Mouse (Mus musculus) embryonic stem cell, embryonic (primary cell): ENCODE data around the gene Trp73.

Source experiments
- CTCF ChIA-PET, 4 experiments: fragments of 300-600 bp in 2 of 4; fragments of 350-600 bp in 2 of 4; sonication (Branson Sonifier 250); formaldehyde crosslinking; loops; one replicate each; lab custom pipeline; 2022; ENCODE audit warnings: inconsistent platforms in 2 of 4; lab: Charles Lee
- POLR2A ChIA-PET, 4 experiments: fragments of 300-600 bp in 2 of 4; fragments of 350-600 bp in 2 of 4; sonication (Branson Sonifier 250); formaldehyde crosslinking; loops; one replicate each; lab custom pipeline; 2022; ENCODE audit warnings: antibody characterized with exemption in 4 of 4, inconsistent platforms in 1 of 4; lab: Charles Lee

Gene Trp73

DNA sequence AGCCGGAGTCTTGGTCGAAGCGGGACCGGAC is at the start of gene Trp73:
Trp73 (minus strand) TSS at position 27 of the 31 bp plus-strand sequence.
- POLR2A ChIA-PET: no interaction called here
- CTCF ChIA-PET: no interaction called here

DNA sequence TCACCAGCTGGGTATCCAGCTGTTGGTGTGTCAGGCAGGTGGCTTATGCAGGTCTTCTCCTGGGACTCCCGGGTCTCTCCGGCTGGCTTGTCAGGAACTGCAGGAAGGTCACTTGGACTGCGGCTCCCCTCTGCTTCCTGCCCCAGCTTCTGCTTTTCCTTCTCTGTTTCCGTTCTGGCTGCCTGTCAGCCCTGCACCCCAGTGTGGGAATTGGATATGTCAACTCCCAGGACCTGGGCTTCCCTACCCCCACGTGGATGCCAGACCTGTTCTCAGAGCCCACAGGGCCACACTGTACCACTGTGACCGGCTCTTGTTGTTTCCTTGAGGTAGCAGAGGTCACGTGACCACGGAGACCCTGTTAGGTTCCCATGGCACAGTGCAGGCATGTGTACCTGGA is 48.9 kb upstream of the Trp73 start:
- POLR2A ChIA-PET: interaction anchor here in 1 of 4 experiments (0.7 kb wide), 1 partner anchor 112 kb away, joined by 3 read pairs; no protein-coding TSS in a partner anchor

DNA sequence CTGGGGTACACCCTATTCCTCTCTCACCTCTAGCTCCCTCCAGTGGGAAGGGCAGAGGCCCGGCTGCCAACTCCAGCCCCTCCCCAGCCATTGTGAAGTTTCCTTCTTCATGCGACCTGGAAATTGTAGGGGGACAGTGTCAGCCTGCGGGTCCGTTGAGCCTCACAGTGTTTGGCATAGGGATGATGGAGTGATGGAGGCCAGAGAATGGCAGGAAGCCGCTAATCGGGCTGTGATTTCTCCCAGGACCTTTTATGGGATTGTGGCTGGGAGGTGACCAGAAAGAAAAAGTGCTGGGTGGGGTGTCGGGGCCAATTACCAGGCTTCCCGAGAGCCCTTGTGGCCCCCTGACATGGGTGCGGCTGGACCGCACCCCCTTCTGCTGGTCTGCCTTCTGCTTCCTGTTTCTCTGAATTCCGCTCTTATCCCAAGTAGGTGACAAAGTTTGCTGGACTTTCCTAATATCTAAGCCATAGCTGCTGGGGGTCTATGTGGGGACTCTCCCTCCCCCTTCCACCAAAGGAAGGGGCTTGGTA is 46.1 kb upstream of the Trp73 start:
- CTCF ChIA-PET: no interaction called here
- POLR2A ChIA-PET: interaction anchor here in 1 of 4 experiments (1.1 to 1.8 kb wide), 2 partner anchors 10 to 12 kb away, joined by 3 read pairs; no protein-coding TSS in a partner anchor

More for the DNA sequence above, 48.9 kb upstream of the Trp73 start:
- CTCF ChIA-PET: interaction anchor here in 1 of 4 experiments (1.0 kb wide), 1 partner anchor 18 kb away, joined by 3 read pairs; no protein-coding TSS in a partner anchor

DNA sequence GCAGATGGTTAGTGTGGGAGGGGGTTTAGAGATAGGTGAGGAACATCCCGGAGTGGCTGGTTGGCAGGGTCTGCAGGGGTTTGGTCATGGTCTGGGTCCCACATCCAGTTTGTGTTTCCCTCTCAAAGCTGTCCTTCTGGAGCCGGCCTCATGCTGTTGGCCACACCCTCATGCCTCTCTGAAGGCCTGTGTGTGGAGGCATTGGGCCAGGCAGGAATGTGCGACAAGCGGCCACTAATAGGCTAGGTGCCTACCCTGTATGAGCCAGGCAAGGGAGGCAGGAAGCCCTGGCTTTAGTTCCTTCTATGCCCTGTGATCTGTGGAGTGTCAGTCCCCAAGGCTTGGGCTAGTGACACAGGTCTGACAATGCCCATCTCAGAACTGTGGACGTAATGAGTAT is 45.0 kb upstream of the Trp73 start:
- CTCF ChIA-PET: interaction anchor here in 2 of 4 experiments (0.5 to 1.4 kb wide), 2 partner anchors 8 to 594 kb away, joined by 4 read pairs; no protein-coding TSS in a partner anchor
- POLR2A ChIA-PET: interaction anchor here in 2 of 4 experiments (0.6 kb wide), 2 partner anchors 26 to 837 kb away, joined by 4 to 5 read pairs; no protein-coding TSS in a partner anchor

DNA sequence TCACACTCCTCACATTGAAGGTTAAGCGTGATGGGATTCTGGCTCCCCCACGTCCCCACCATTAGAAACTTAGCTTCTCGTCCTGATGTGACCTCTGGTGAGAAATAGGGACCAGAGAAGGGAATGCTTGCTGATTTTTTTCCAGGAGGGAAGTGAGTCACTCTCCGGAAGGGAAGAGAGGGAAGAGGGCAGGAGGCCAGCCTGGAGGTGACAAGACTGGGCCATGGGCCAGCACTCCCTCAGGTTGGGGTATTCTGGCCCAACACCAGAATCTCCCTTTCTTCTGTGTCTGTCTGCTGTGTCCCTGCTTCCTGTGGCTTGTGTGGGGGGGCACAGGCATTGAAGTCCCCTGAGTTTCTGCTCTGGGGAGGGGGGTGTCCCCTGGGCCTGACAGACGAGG is 43.6 kb upstream of the Trp73 start:
- CTCF ChIA-PET: no interaction called here
- POLR2A ChIA-PET: no interaction called here

DNA sequence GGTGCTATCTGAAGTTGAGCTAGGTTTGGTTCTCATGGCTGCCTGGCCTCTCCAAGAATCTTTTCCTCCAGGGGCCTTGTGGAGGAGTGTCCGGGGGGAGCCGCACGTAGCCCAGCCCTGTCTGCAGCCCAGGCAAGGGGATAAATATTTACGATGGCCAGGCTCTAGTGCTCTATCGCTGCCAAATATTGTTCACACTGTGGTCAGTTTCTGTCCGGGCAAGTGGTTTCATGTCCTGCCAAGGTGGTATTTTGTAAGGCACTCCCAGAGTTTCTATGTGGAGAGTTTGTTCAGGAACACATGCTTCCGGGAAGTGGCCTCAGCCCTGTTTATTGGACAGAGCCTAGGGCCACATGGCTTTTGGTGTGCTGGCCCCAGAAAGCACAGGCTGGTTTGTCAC is 41.0 kb upstream of the Trp73 start:
- ChIA-PET POLR2A (no interaction called here), CTCF (no interaction called here)

DNA sequence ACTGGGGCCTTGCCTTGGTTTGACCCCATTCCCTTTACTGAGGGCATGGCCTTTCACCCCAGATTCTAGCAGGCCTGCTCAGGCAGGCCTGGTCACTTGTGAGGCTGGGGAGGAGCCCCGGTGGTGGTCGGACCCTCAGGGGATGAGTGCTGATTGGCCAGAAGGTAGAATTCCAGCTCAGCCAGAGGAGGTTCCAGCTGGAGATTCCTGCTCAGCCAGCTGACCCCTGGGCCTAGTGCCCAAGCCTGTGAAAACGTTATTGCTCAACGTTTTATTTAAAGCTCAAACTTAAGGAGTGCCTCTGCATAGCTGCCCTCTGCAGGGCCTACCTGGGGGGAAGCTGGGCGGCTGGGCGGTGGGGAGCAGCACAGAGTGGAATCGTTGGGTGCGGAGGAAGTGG is 37.2 kb upstream of the Trp73 start:
- CTCF ChIA-PET: interaction anchor here in 1 of 4 experiments (1.0 to 1.2 kb wide), 4 partner anchors 8 to 69 kb away, joined by 3 to 4 read pairs (median 3); no protein-coding TSS in a partner anchor
- POLR2A ChIA-PET: no interaction called here

DNA sequence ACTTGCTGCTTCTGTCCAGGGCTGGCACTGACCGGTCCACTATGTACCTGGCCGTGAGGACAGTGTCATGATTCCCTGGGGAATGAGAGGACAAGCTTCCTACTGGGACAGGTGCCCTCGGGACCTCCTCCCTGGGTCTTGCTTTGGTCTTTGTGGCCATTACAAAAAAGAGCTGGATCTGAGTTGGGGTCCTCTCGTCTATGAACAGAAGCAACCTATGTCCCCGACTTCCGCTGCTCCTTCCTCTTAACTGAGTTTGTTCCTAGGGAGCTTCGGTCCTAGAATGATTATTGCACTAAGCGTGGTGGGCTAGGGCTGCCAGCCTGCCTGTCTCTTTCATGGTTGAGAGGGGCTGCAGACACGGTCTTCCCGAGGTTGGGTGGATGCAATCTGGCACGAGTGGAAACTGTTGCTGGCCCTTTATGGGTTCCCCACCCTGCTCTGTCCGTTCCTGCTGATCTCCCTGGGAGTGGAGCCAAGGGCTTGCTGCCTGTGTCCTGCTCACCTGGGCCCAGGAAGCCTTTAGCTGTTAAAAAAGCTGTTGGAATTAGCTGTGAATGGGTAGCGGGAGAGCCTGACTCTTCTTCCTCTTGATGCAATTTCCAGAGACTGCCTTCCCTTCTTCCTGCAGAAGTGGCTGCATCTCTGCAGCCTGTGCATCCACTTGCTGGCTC is 32.1 kb upstream of the Trp73 start:
- ChIA-PET POLR2A (interaction anchor here in 2 of 4 experiments (1.0 kb wide), 2 partner anchors 11 to 18 kb away, joined by 3 read pairs; partner anchors contain the start of gene Tprgl (in 1 of the 2)), CTCF (interaction anchor here in 3 of 4 experiments (0.6 to 1.5 kb wide), 3 partner anchors 11 to 822 kb away, joined by 3 read pairs; partner anchors contain the start of genes Arhgef16 (in 1 of the 3) and Tprgl (in 1 of the 3))

DNA sequence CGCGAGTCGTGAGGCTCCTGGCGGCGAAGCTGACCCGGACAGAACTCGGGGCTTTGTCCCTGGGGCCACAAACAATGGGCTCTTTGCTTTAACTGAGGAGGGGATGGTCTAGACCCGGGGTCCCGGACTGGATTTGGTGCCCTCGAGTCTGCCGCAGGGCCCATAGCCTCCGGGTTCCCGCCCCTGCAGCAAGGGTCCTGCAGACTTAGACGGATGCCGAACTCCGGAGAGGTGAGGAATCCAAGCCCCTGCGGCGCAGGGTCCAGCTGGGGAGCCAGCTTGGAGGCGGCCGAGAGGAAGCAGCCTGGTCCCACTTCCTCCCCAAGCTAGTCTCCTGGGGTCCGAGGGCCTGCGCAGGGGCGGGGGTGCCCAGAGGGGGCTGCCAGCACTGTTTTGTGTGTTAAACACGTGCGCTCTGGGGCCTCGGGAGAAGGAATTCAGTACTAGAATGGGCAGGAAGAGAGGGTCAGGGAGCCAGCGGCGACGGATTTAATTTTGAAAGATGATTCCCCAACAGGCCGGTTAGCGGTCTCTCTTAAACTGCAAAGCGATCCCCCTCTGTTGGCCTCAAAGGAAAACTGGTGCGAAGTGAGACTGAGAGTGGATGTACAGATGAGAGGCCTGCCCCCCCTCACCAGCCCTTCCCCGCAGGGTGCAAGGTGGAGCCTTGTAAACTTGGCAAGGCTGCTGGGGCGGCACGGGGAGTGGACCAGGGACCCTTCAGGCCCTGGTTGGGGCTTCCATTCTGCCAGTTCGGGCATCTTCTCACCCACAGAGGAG is 31.3 kb upstream of the Trp73 start:
- POLR2A ChIA-PET: interaction anchor here in 2 of 4 experiments (0.6 to 1.0 kb wide), 3 partner anchors 11 to 789 kb away, joined by 3 read pairs; partner anchors contain the start of gene Tprgl (in 1 of the 2)

DNA sequence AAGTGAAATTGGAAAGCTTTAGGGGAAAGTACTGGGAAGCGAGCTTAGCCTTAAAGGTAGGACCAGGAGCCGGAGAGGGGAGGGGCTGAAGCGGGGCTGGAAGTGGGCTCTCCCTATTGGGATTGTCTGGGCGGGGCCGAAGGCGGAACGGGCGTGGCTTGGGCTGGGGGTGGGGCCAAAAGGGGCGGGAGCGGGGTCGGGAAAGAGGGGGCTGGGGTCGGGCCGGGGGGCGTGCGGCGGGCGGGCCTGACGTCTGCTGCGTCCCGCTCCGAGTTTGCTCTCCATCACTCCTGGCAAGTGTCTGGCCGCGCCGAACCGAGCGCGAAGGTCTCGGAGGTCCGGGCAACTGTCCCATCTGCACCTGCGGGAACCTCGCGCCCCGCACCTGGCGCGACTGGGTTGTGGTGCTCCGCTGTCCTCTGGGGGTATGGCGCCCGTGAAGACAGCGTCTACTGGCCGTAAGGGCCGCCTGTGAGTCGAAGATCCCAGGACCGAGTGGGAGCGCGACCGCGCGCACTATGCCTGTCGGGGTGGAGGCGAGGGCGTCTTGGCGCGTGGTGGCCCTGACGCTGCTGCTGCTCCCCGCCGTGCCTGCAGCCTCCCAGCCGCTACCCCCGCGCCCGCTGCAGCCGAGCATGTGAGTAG is 30.6 kb upstream of the Trp73 start, which contains the start of gene Megf6:
Megf6 (plus strand) TSS at position 225 of the 645 bp plus-strand sequence.
- POLR2A ChIA-PET: interaction anchor here in 2 of 4 experiments (0.7 to 1.0 kb wide), 3 partner anchors 10 to 753 kb away, joined by 3 to 6 read pairs (median 4); partner anchors contain the start of gene Tprgl (in 1 of the 2)
- CTCF ChIA-PET: interaction anchor here in 2 of 4 experiments (0.6 to 1.9 kb wide), 8 partner anchors 12 to 851 kb away, joined by 3 to 7 read pairs (median 4); partner anchors contain the start of gene Arhgef16 (in 1 of the 2)

More for the DNA sequence above, 31.3 kb upstream of the Trp73 start:
- CTCF ChIA-PET: interaction anchor here in 2 of 4 experiments (1.4 to 1.9 kb wide), 3 partner anchors 12 to 75 kb away, joined by 4 to 7 read pairs (median 5); no protein-coding TSS in a partner anchor

DNA sequence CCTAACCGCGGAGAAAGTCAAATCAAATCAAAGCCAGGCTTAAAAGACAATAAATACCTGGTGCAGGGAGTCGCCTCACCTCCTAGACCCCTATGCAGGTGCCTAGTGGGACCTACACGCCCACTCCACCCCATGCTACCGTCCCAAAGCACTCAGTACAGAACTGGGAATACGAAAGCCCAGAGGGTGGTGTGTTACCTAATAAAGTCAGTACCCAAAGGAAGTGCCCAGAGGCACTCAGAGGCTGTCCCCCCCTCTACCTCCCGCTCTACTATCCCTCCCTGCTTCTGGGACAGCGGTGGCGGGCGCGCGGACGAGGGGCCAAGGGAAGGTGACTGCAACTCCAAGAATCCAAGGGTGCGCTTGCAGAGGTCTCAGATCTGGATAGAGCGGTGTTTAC is 30.0 kb upstream of the Trp73 start:
- ChIA-PET CTCF (interaction anchor here in 2 of 4 experiments (0.6 to 1.9 kb wide), 9 partner anchors 11 to 852 kb away, joined by 3 to 7 read pairs (median 4); partner anchors contain the start of gene Arhgef16 (in 1 of the 2)), POLR2A (interaction anchor here in 2 of 4 experiments (0.7 to 1.0 kb wide), 3 partner anchors 9 to 754 kb away, joined by 3 to 6 read pairs (median 4); partner anchors contain the start of gene Tprgl (in 1 of the 2))

DNA sequence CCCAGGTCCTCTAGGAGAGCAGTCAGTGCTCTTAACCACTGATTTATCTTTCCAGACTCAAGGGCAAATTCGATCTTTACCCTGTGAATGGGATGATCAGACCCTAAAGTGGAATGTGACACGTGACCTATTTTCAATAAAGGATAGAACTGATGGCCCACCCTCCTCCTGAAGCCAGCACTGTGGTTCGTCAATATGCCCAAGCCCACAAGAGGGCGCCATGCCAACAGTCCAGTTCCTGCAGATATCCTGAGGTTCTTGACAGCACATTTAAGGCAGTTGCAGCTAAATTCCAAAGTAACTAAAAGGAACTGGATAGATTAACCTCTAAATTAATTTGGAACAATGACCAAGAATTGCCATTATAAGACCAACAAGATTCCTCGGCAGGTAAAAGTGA is 27.0 kb upstream of the Trp73 start:
- POLR2A ChIA-PET: interaction anchor here in 2 of 4 experiments (1.0 kb wide), 2 partner anchors 55 to 261 kb away, joined by 3 read pairs; no protein-coding TSS in a partner anchor

DNA sequence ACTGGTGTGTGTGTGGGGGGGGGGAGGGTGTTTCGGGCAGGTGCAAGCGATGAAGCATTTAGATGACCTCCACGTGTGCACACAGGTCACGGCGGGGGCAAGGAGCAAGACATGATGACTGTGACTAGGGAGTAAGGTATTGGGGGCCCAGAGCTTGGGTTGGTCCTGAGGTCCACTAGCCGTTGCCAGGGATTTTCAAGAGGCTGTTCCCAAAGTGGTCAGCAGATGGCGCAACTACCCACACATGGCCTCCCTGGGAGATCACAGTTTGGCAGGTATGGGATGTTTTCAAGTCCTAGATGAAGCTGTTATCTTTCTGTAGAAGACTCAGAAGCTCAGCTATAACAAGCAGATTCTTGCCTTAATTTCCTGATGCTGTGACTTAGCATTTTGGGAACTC is 23.3 kb upstream of the Trp73 start:
- POLR2A ChIA-PET: interaction anchor here in 3 of 4 experiments (0.6 to 1.2 kb wide), 8 partner anchors 8 to 264 kb away, joined by 3 to 4 read pairs (median 3); partner anchors contain the start of gene Arhgef16 (in 1 of the 3)
- CTCF ChIA-PET: interaction anchor here (0.6 to 2.1 kb wide), 45 partner anchors 10 to 694 kb away, joined by 3 to 22 read pairs (median 3); partner anchors contain the start of genes Arhgef16 (in 3 of the 4), Smim1 (in 1 of the 4) and Wrap73 (in 1 of the 4)

More for the DNA sequence above, 27.0 kb upstream of the Trp73 start:
- CTCF ChIA-PET: interaction anchor here (0.5 to 1.9 kb wide), 12 partner anchors 8 to 818 kb away, joined by 3 to 10 read pairs (median 4); partner anchors contain the start of genes Arhgef16 (in 1 of the 4), Smim1 (in 1 of the 4) and Ttc34 (in 1 of the 4)

DNA sequence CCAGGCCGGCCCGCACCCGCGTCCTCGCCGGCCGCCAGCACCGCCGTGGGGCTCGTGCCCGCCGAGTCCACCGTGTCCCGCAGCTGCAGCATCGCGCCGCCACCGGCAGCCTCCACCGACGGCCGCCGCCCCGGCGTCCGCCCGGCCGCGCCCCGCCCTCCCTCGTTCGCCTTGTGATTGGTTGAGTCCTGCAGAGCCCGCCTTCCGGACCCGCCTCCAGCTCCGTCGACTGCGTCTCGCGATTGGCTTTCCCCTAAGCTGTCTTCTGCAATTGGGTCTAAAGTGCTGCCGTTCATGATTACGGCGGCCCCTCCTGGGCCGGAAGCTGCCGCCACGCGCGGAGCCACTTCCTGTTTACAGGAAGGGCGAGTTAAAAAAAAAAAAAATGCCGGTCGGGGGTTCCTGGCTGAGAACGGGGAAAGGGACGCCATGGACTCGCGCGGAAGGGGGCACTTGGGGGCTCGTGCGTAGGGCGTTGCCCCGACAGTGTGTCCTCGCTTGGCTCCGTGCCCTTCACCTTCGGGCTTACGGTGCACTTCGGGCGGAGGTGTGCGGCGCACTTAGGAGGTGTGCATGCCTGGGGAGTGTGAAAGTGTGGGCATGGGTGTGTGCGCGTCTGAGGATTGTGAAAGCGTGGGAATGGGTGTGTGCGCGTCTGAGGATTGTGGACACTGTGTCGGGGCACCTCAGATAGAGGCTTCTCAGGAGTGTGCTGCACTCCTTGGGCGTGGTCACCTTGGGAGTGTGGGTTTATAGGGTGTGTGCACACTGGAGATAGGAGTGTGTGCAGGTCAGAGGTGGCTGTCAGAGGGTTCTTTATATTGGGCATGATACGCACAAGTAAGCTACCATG is 20.8 kb upstream of the Trp73 start, which contains the start of gene Tprgl:
Tprgl (minus strand) TSS at position 129 of the 853 bp plus-strand sequence.
- POLR2A ChIA-PET: interaction anchor here (0.5 to 1.2 kb wide), 16 partner anchors 10 to 1672 kb away, joined by 3 to 7 read pairs (median 3); partner anchors contain the start of genes Arhgef16 (in 1 of the 4), Megf6 (in 1 of the 4), Morn1 (in 1 of the 4) and Rer1 (in 1 of the 4)
- CTCF ChIA-PET: interaction anchor here (0.5 to 2.5 kb wide), 26 partner anchors 12 to 1396 kb away, joined by 3 to 13 read pairs (median 4); partner anchors contain the start of genes Arhgef16 (in 2 of the 4), B230104I21Rik (in 1 of the 4) and Smim1 (in 1 of the 4)

DNA sequence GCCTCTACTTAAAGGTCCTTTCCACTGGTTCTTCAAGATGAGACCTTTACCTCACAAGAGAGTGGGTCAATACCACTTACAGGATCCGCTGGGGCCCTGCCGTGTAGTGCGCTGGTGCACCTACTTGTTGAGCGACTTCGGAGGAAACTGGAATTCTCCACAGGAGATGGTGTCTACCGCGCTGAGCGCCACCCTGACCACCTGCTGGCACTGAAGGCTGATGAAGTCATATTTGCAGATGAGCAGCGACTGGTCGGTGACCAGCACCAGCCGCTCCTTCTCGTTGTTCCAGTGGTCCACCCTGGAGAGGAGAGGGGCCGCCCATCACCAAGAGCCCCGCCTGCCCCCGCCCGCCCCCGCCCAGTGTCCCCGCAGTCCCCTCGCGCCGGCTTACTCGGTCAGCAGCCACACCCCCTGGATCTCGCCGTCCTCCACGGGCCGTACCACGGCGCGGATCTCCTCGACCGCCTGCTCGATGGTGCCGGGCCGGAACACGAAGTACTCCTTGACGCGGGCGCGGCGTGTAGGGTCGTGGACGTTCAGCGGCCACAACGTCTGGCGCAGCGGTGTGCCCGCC is 20.0 kb upstream of the Trp73 start:
- CTCF ChIA-PET: interaction anchor here (0.7 to 2.5 kb wide), 22 partner anchors 12 to 1395 kb away, joined by 3 to 13 read pairs (median 4); partner anchors contain the start of genes Arhgef16 (in 1 of the 4), B230104I21Rik (in 1 of the 4) and Smim1 (in 1 of the 4)

More for the DNA sequence above, 20.0 kb upstream of the Trp73 start:
- POLR2A ChIA-PET: interaction anchor here (0.5 to 2.8 kb wide), 16 partner anchors 10 to 1671 kb away, joined by 3 to 8 read pairs (median 3); partner anchors contain the start of genes Arhgef16 (in 1 of the 4), Megf6 (in 1 of the 4), Morn1 (in 1 of the 4) and Rer1 (in 1 of the 4)
